Mouse (Mus musculus): ENCODE measurements around the gene Myh11.

Gene Myh11

DNA sequence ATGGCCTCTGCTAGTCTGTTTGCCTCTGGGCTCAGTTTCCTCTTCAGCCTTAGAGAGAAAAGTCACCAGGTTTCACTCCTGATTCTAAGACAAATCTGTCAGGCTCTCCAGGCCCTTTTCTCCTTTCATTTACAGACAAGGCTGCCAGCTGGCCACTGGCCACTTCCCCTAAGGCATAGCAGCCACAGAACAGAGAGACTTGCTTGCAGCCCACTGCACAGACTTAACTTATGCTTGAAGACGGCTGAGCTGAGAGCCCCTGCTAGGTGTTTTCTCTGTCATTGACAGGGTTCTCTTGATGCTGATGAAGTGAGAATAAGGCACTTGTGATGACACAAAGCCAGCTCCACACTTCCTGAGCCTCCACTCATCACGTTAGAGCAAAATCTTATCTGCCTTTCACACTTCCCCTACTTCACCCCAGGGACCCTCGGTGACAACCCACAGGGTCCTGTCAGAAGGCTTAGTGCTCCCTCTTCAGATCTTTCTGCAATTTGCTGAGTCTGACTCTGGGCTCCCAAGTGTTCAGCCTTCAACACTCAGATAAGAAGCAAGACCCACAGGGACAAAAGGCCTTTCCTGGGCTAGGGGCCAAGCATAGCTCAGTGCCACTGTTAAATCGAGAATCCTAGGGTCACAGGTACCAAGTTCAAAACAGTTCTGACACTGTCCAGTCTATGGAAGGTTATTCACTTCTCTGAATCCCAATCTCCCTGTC, 25.8 kb downstream of the Myh11 start:
- peak; percentile 12 for DNase-seq (ENCODE audit: inconsistent ontology term)

DNA sequence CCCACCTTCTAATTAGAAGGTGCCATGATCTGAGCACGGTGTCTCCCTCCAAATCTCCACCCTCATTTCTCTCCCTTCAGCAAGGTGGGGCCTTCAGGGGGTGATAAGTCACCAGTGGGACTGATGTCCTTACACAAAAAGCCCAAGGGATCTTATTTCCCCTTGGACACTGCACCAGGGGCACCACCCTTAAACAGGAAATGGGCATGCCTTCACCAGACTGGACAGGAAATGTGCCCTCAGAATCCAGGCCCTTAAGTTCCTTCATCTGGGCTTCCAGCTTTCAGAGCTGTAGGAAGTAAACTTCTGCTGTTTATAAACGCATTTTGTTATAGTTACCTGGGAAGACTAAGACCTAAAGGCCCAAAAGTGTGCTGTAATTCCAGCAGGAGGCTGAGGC, 26.7 kb downstream of the Myh11 start:
- DNase-seq (ENCODE audit: inconsistent ontology term), result no peak

DNA sequence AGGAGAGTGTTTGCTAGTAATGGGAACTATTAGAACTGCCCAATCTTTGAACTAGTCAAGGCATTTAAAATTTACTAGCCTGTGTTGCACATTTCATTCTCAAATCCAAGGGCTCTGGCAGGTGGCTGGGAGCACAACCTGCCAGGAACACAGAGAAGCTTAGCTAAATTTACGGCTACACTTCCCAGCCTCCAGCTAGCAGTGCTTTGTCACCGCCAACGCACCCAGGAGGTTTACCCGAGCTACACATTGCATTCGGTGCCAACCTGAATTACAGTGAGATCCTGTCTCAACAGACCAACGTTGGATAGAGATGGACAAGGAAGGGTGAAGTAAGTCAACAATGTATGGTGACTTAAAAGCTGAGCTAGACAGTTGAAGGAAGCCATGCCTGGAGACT, 27.9 kb downstream of the Myh11 start:
- DNase-seq (ENCODE audit: inconsistent ontology term), result no peak

DNA sequence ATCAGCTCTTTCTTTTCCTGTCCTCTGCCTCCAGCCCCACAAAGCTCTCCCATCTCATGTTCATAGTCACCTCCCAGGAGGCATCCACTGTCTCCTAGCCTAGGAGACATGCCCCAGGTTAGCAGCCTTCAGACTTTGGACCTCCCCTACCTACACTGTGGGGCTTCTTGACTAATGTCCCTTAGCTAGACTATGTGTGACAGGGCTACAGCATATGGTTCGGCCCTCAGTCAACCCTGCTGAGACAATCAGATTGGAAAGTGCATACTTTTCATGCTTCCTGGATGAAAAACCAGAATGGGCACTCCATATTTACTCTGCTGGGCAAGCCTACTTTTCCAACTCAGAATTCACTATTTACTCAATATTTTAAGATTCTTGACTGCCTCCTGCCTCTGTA, 28.8 kb downstream of the Myh11 start:
- no peak for DNase-seq (ENCODE audit: inconsistent ontology term)

DNA sequence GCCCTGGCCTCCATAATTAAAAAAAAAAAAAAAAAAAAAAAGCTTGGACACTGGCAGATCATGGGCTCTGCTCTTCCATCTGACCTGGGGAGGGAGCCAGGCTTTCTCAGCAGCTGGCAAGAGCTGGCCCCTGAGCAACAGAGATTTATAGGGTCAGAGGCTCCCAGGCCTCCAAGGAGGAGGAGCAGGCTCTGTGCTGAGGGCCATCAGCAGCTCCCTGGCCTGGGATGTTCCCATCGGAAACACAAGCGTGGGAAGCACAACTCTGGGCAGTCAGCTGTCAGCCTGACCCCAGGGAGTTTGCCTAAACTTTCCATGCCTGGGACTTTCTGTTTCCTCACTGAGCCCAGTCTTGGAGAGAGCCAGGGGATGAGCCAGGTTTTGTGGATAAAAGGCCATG, 32.3 kb downstream of the Myh11 start:
- DNase-seq (ENCODE audit: inconsistent ontology term), result no peak

DNA sequence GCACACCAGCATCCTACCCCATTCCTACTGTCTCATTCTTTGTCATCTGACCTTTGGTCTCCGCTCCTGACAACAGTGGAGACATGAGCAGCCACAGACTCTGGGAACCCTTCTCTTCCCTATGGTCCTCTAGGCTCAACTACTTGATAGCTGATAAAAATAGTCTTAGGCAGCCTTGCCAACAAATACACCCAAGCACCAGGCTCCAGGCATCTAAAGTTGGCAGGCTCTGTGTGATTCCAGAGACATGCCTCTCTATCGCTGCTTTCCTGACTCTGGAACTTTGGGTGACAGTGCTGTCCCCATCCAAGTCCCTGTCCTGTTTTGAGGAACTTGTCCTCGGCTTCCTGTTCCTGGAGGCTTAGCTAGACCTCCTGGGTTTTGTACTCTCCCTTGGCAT, 37.6 kb downstream of the Myh11 start:
- DNase-seq (ENCODE audit: inconsistent ontology term), result no peak

DNA sequence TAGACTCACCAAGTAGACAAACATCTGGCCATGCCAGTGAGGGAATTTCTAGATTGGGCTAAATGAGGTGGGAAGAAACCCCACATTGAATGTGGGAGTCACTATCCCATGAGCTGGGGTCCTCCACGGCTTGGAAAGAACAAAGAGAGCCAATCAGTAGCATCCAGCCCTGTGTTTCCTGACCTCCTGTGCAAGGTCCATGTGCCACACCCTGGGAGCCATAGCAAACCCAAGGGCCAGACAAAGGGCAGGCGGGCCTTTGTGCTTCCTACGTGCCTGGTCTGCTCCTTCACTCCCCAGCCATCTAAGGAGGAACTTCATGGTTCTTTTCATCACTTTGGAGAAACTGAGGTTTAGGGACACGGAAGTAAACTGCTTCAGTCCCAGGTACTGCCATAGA, 38.3 kb downstream of the Myh11 start:
- DNase-seq (ENCODE audit: inconsistent ontology term), result no peak

DNA sequence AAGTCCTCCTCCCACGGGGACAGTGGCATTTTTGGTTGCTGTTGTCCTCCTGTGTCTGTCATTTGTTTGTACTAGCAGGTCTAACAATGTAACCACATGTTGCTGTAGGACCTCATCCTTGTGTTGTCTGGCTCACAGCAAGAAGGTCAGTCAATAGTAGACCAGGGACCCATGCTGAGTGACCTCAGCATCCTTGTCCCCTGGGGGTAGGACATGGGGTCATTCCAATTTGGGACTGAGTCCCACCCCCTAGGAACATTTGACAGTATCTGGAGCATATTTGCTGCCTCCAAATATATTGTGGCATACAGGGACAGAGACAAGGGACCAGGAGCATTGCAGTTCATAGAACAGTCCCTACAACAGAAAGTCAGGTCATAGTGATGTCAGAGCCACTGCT, 41.3 kb downstream of the Myh11 start:
- no peak for DNase-seq (ENCODE audit: inconsistent ontology term)

DNA sequence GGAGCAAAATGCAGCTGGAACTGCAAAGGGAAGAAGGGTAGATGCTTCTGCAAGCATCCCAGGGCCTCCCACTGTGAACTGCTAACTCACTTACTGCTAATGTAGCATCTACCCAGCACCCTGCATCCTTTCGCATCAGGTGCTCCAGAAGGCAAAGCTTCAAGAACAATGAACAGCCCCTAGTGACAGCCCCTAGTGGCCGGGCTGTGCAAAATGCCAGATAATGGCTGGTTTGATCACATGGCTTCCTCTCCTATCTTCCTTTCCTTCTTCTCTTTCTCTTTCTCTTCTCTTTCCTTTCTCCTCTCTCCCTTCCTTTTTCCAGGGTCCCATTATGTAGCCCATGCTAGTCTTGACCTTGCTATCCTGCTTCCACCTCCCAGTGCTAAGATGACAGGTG, 48.6 kb downstream of the Myh11 start:
- no peak for DNase-seq (ENCODE audit: inconsistent ontology term)

DNA sequence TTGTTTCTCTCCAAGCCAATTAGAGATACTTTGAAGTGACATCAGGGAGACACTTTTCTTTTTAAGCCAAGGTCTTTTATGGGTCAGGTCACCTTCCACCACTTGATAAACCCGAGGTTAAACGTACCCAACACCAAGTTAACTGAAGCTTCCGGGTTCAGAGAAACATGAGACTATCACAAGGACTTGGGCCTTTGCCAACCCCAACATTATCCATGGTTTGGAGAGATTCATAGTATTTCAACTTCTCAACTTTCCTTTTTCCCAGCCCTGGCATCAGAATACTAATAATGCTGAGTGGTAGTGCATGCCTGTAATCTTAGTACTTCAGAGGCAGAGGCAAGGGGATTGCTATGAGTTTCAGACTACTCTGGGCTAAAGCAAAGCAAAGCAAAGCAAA, 49.1 kb downstream of the Myh11 start:
- no peak for DNase-seq (ENCODE audit: inconsistent ontology term)

DNA sequence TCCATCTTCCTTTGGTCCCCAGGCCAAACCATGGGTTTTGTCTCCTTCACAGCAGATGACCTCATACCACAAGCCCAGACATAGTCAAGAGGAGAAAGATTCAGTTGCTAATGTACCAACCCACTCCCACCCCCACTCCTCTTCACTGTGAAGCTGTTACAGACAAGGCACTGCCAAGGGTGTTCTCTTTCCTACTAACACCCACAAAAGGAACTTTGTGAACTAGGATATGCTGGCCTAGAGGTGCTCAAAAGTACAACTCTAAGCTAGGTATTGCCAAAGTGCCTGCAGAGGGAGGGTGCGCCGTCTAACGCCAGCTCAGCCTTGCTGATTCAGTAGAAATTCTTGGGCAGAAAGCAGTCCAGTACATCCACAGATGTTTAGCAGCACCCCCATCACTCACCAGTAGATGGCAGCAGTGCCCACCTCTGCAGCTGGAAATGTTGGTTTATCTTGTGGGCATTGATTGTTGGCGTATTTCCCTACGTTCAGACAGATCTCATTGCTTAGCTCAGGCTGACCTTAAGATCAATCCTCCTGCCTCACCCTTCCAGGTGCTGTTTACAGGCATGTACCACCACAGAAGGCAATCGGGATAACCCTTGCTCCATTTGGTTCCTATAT, 54.0 kb downstream of the Myh11 start:
- DNase-seq (ENCODE audit: inconsistent ontology term), result peak; percentile 71

DNA sequence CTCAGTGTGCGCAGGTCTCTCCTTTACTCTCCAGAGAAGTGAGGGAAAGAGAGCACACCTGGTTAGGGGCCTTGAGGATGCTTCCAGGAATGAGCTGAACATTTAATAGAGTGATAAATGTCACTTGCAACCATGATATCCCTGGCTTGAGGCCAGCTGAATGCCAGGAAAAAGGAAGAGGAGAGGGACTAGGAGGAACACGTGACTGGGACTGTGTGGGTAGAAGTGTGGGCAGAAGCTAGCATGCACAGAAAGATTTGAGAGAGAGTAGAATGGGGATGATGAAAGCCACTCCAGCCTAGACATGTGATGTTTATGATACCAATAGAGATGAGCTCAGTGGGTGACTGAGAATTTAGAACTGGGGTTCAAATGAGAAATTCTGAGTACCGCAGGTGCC, 76.0 kb downstream of the Myh11 start:
- no peak for DNase-seq (ENCODE audit: inconsistent ontology term)

DNA sequence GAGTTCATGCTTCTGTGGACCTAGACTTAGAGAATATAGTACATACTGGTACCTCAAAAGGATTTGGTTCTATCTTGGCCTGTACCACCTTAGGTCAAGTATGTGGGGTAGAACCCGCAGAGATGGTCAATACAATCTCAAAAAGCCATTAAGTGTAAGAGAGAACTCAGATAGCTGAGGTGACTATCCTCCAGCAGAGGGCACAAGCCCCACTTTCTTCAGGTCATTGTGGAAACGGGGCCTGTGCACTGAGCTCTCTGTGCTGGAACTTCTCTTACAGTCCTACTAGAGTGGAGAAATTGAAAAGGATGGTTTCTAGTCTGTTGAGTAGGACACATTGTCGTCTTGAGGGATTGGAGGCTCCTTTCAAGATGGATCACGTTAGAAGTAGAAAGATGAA, 92.4 kb downstream of the Myh11 start:
- no peak for DNase-seq (ENCODE audit: inconsistent ontology term)

DNA sequence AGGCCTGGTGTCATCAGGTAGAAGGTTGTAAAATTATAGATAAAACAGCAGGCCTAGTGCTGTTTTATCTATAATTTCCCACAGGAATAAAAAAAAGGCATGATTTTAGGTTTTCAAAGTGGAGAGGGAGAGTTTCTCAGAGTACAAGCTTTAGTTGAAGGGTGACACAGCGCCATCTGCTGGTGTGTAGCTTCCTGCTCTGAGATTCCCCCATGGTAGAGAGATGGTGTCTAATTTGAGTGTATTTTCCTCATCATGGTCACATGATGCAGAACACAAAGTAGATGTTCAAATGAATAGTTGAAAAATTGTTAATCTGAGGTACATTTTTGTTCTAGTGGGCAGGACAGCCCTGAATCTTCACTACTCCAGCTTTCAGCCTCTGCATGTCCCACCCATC, 95.7 kb downstream of the Myh11 start:
- no peak for DNase-seq (ENCODE audit: inconsistent ontology term)

DNA sequence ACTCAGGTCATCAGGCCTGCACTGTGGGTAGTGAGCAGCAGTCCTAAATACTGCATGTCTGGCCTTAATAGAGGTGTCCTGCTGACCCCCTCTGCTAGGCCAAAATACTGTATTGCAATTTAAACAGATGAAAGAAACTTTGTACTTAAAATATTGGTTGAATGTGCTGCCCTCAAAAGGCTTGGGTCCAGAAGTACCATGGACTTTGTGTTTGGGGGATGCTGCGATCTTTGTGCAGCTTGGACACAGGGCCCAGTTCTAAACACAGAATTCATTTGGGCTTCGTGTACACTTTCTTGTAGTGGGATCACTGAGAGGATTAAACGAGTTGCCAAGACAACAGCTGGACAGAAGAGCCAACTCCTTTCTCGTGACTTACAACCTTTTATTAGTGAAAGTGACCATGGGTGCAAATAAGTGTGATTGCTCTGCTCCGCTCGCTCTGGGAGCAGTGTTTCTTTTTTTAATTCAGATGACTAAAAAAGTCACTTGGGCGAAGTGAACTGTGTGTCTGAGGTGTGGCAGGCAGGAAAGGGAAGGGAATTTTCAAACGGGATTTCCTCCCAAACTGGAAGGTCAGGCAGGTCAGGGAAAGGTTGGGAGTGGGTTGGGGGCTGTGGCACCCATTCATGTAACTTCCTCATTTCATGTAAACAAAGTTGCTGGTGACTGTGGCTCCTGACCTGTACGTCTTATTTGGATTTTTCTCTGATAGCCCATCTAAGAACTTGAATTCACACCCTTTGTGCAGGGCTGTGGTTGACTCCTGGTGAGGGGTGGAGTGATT, 96.8 kb downstream of the Myh11 start:
- DNase-seq (ENCODE audit: inconsistent ontology term), result no peak

DNA sequence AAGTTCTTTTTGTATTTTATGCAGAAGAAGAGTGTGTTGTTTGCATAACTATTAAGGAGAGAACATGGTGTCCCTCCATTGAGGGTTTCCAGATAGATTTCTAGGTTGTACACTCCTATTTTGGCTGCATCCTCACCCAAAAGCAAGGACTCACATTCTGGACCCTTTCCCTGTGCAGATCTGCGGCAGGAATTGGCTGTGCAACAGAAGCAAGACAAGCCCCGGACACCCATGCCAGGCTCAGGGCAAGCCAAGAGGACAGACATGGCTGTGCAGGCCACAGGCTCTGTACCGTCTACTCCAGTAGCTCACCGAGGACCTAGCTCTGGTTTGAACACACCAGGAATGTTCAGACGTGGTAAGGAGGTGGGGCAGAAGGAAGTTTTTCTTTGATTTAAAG, 105.7 kb downstream of the Myh11 start:
- DNase-seq (ENCODE audit: inconsistent ontology term), result no peak

DNA sequence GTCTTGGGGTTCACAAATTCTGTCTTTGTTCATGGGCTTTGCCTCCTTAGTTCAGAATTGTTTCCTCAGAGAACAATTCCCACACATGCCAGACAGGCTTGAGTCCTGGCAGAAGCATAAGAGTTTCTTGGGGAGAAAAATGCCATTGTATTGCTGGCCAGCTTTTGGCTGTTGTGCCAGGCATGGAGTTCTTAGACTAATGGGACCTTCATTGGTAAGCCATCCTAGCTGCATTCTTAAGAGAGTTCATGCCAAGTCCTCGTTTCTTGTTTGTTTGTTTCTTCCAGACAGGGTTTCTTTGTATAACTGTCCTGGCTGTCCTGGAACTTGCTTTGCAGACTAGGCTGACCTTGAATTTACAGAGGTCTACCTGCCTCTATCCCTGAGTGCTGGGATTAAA, 107.3 kb downstream of the Myh11 start:
- DNase-seq (ENCODE audit: inconsistent ontology term), result no peak

DNA sequence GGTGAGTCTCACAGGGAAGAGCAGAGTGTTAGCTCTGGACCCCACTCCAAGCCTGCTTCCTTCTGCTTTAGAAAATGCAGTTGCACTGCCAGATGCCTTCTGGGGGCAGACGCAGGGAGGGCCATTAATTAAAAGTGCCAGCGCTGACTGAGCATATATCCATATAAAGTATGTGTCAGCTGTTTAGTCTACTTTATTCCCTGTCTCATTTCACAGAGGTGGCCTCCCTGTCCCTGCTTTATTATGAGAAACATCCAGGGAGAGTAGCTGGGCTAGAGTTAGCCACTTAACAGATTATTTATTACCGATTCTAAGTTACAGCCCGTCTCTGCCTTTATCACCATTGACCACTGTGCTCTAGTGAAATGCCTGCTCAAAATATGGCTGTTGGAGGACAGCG, 108.8 kb downstream of the Myh11 start:
- no peak for DNase-seq (ENCODE audit: inconsistent ontology term)

DNA sequence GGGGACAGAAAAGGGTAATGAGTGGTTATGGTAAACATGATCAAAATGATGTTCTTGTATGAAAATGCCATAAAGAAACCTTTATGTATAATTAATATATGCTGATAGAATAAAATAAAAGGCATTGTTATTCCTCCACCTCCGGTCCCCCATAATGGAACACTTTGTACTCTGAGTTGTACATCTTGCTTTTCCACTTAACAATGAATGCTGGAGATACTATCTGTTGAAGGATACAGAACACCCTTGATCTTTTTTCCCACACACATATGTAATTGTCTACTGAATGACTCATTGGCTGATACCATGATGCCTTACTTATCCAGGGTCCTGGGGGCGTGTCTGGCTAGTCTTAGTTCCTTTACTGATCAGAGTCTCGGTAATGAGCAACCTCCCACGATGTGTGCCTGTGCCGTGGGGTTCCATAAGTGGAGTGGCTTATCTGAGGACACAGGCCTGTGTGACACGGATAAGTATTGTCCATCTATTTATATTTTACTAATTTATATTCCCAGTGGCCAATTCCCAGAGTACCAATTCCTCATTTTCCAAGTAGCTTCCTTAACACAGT, 110.9 kb downstream of the Myh11 start:
- no peak for DNase-seq (ENCODE audit: inconsistent ontology term)

DNA sequence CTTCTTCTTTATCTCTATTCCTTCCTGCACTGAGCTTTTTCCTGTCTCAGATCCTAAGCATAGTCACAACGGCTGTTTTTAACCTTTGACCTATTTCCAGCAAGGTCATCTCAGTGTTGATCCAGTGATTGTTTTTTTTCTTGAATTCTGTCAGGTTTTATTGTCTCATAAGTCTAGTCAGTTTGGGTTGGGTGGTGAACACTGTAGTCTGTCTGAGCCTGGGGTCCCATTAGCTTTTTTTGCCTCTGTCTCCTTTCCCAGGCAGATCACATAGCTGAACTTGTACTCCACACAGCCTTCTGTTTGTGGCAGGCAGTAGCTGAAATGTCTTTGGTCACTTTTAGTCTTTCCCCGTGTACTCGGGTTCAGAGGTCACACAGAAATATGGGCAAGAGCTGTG, 113.1 kb downstream of the Myh11 start:
- DNase-seq (ENCODE audit: inconsistent ontology term), result no peak

DNA sequence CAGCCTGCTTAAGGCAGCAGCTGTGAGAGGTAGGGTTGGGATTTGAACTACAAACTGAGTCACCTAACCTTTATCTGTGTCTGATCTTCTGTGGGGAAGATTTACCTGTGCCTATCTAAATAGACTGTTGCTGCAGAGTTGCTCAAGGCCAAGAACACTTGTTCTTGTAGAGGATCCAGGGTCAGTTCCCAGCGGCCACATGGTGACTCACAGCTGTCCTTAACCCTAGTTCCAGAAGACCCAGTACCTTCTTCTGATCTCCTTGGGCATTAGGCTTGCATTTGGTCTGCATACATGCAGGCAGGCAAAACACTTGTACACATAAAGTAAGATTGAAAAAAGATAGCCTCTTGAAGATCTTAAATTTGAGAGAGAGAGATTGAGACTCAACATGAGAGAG, 121.5 kb downstream of the Myh11 start:
- no peak for DNase-seq (ENCODE audit: inconsistent ontology term)

DNA sequence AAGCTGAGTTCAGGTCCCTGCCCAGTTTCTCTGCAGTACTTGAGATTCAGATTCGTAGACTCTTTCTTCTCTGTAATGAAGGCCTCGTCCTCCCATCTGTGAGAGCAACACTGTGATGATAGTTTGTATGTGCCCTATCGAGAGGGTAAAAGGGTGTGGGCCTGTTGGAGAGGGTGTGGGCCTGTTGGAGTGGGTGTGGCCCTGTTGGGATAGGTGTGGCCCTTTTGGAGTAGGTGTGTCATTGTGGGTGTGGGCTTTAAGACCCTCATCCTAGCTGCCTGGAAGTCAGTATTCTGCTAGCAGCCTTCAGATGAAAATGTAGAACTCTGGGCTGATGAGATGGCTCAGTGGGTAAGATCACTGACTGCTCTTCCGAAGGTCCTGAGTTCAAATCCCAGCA, 124.7 kb downstream of the Myh11 start:
- DNase-seq (ENCODE audit: inconsistent ontology term), result no peak

DNA sequence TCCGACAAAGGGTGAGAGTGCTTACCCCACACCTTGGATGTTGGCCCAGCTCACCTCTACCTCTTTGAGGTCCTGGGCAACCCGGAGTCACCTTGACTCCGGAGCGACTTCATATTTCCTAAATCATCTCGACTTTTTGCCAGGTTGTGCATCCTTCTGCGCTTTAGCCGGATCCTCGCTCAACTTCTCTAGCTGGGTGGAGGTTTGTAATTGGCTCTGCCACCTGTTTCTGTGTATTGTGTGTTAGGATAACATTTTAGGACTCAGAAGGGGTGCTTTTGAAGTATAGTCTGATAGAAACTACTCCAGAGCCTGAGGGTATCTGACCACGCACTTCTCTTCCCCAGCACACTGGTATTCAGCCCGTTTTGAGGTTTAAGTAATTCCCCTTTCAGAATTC, 127.4 kb downstream of the Myh11 start:
- DNase-seq (ENCODE audit: inconsistent ontology term), result peak; percentile 17
